Mouse (Mus musculus) activated CD4-positive, CD25-positive, alpha-beta regulatory T cell (primary cell): Measurements from ENCODE around the gene Borcs5. TPM values are rescaled to one million over a fixed set of nuclear protein-coding genes. Genes with fewer than 3 reads are reported as not detected.

Experiments
- polyA plus RNA-seq, 2 experiments: library from polyadenylated mRNA; unstranded; fragments of 100-300 nt; shearing (Covaris generic); gene quantifications; one replicate each; pipeline ENCODE4 v1.2.1; 2017

Gene Borcs5
- polyA plus RNA-seq: 10 to 100 TPM; 27.9 to 36.5 TPM

GRCm38 (mm10) chr6:134639210-134639609 lies at the start of gene Borcs5:
Gene Borcs5, plus strand, starts transcription at chr6:134639510.

GRCm38 (mm10) chr6:134631947-134632687 lies 7.2 kb upstream of the Borcs5 start, which contains the start of gene Mansc1:
Gene Mansc1, minus strand, starts transcription at chr6:134632488.

Other genes starting within 250 kb of the Borcs5 start
- 1 to 10 TPM; 2.4 to 4.5 TPM for gene Bcl2l14, start 243.2 kb upstream of the Borcs5 start, polyA plus RNA-seq
- 10 to 100 TPM; 17.3 to 19.1 TPM for gene Lrp6, start 72.5 kb upstream of the Borcs5 start, polyA plus RNA-seq
- gene Mansc1, start 7.0 kb upstream of the Borcs5 start, polyA plus RNA-seq: 1 to 10 TPM; 3.3 to 4.5 TPM
- gene Dusp16, start 153.1 kb downstream of the Borcs5 start, polyA plus RNA-seq: 1 to 10 TPM; 1.4 to 2.6 TPM
- 10 to 100 TPM; 21.5 to 23.4 TPM for gene Crebl2, start 190.6 kb downstream of the Borcs5 start, polyA plus RNA-seq